Mouse (Mus musculus): ENCODE measurements around the gene A530064D06Rik.

- TF ChIP-seq POLR2A (IDR thresholded peaks at IDR 0.05; ENCODE audit: low read depth, low read length) = no peak
- no peak for TF ChIP-seq CTCF (IDR thresholded peaks at IDR 0.05; ENCODE audit: borderline replicate concordance, insufficient read depth, low read length)
These were observed 59.7 kb downstream of the A530064D06Rik start for GRCm38 (mm10) chr17:48107333-48107732.
